Mouse (Mus musculus): ENCODE data around the gene Cep112.

The Cep112 gene

GRCm38 (mm10) chr11:108881662-108882061 lies 456.7 kb downstream of the Cep112 start:
- no peak for DNase-seq

- DNase-seq = no peak
Measured at GRCm38 (mm10) chr11:108885276-108885896, 460.4 kb downstream of the Cep112 start.

GRCm38 (mm10) chr11:108886060-108886459 lies 461.1 kb downstream of the Cep112 start:
- DNase-seq = no peak

- peak; percentile 4 to 46 for DNase-seq
Measured at GRCm38 (mm10) chr11:108889121-108889520, 464.1 kb downstream of the Cep112 start.

GRCm38 (mm10) chr11:108890544-108890943 lies 465.6 kb downstream of the Cep112 start:
- no peak for DNase-seq

GRCm38 (mm10) chr11:108891111-108891870 lies 466.3 kb downstream of the Cep112 start:
- peak; percentile 8 to 41 for DNase-seq

- no peak for DNase-seq
Measured at GRCm38 (mm10) chr11:108891871-108892380, 466.9 kb downstream of the Cep112 start.

GRCm38 (mm10) chr11:108892406-108892805 lies 467.4 kb downstream of the Cep112 start:
- no peak for DNase-seq

GRCm38 (mm10) chr11:108893232-108893790 lies 468.3 kb downstream of the Cep112 start:
- no peak for DNase-seq

GRCm38 (mm10) chr11:108893855-108894510 lies 469.0 kb downstream of the Cep112 start:
- DNase-seq = no peak

- no peak for DNase-seq
Measured at GRCm38 (mm10) chr11:108897034-108897433, 472.0 kb downstream of the Cep112 start.

GRCm38 (mm10) chr11:108898063-108898462 lies 473.1 kb downstream of the Cep112 start:
- DNase-seq = no peak

GRCm38 (mm10) chr11:108898483-108898882 lies 473.5 kb downstream of the Cep112 start:
- DNase-seq = no peak

- DNase-seq = no peak
Measured at GRCm38 (mm10) chr11:108900718-108901488, 475.9 kb downstream of the Cep112 start.

GRCm38 (mm10) chr11:108901670-108902069 lies 476.7 kb downstream of the Cep112 start:
- no peak for DNase-seq

- DNase-seq = no peak
Measured at GRCm38 (mm10) chr11:108902303-108902702, 477.3 kb downstream of the Cep112 start.

GRCm38 (mm10) chr11:108906590-108907254 lies 481.7 kb downstream of the Cep112 start:
- no peak for DNase-seq

- no peak for DNase-seq
Measured at GRCm38 (mm10) chr11:108909396-108910195, 484.6 kb downstream of the Cep112 start.

Data from kidney, postnatal 36 days (tissue).